Mouse (Mus musculus): ENCODE data around the gene Gm7735.
"Not testable (repeated sequence)": the region's sequence is repeated elsewhere in the genome, so short reads cannot be mapped to it uniquely, and the experiment has no call there.

Gm7735 gene

DNA sequence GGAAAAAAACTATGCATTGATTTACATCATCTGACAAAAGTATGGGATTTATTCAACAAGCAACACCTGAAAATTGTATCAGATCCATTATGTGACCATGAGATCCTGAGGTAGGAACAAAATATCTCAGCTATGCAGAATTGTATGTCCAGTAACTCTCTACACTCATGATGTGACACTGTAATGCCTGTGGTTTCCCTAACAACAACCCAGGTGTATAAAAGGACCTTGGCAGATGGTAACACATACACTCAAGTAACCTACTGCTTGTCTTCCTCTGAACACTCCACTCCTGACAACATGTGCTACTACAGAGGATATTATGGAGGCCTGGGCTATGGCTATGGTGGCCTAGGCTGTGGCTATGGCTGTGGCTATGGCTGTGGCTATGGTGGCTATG is at the start of gene Gm7735:
TSS of gene Gm7735 (plus strand) at position 301 of the 400 bp plus-strand sequence.
- not testable (repeated sequence) for DNase-seq

DNA sequence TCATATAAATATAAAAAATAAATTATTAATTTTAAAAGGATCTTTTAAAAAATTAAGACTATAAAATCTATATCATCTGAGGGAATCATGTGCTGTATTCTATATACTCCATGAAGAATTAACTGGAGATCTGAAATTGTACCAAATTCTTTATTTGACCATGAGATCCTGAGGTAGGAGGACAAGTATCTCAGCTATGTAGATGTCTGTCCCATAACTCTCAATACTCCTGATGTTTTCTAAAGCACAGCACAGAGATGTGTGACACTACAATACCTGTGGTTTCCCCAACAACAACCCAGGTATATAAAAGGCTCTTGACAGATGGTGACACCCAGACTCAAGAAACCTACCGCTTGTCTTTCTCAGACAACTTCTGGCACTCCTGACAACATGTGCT is 28.7 kb upstream of the Gm7735 start, which contains the start of gene Gm6358:
TSS of gene Gm6358 (plus strand) at position 301 of the 400 bp plus-strand sequence.
- no peak for DNase-seq

DNA sequence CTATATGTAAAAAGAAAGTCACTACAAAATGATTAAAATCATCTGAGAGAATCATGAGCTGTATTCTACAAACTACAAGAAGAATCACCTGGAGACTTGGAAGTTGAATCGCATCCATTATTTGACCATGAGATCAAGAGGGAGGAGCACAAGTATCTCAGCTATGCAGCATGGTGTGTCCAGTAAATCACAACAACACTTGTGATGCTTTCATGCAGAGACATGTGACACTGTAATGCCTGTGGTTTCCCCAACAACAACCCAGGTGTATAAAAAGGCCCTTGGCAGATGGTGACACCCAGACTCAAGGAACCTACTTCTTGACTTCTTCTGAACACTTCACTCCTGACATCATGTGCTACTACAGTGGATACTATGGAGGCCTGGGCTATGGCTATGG is 18.5 kb upstream of the Gm7735 start, which contains the start of gene Gm10061:
TSS of gene Gm10061 (plus strand) at position 301 of the 400 bp plus-strand sequence.
- no peak for DNase-seq

DNA sequence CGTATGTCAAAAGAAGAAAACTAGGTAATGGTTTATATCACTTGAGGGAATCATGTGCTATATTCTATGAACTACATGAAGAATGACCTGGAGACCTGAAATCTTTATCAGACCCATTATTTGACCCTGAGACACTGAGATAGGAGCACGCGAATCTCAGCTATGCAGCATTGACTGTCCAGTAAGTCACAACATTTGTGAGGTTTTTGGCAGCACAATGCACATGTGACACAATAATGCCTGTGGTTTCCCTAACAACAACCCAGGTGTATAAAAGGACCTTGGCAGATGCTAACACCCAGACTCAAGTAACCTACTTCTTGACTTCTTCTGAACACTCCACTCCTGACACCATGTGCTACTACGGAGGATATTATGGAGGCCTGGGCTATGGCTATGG is 11.6 kb upstream of the Gm7735 start, which contains the start of gene Gm9789:
TSS of gene Gm9789 (plus strand) at position 301 of the 400 bp plus-strand sequence.
- no peak for DNase-seq

DNA sequence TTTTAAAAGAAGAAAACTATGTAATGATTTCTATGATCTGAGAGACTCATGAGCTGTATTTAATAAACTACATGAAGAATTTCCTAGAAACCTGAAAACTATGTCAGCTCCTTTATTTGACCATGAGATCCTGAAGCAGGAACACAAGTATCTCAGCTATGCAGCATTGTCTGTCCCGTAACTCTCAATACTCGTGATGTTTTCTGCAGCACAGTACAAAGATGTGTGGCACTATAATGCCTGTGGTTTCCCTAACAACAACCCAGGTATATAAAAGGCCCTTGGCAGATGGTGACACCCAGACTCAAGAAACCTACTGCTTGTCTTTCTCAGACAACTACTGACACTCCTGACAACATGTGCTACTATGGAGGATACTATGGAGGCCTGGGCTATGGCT is 5.1 kb downstream of the Gm7735 start, which contains the start of gene 1110057P08Rik:
TSS of gene 1110057P08Rik (plus strand) at position 301 of the 400 bp plus-strand sequence.
- DNase-seq = no peak

DNA sequence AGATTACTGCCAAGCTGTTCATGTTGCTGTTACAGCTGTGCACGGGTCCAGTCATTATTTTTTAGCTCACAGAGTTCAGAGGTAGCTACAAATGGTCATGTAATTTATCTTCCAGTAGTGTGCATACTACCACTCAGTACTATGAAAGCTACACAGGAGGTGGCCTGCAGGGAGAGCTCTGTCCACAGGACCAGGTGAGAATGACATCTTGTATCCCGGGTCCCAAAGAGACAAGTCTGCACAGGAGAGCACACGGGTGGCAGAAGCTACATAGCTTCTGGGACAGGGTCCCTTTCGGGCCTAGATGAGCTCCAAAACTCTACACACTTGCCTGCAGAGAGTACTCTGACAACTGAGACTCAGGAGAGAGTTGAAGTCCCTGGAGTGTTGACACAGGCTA is 19.3 kb downstream of the Gm7735 start:
- DNase-seq = no peak

DNA sequence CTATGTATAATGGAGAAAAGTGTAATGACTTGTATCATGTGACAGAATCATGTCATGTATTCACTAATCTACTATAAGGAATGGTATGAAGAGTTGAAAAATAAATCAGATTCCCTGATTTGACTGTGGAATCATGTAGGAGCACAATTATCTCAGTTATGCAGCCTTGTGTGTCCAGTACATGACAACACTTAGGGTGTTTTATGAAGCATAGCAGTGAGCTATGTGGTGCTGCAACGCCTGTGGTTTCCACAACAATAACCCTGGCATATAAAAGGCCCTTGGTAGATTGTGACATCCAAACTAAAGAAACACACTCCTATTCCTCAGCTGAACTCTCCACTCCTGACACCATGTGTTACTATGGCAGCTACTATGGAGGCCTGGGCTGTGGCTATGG is 36.3 kb downstream of the Gm7735 start, which contains the start of gene Krtap20-2:
TSS of gene Krtap20-2 (plus strand) at position 301 of the 400 bp plus-strand sequence.
- DNase-seq = no peak
